Mouse (Mus musculus) layer of hippocampus, adult 9-10 months (tissue): Measurements from ENCODE around the gene Acox2.

Experiments
- DNase-seq: peaks from one replicate; pipeline ENCODE4 v3.0.0; 2022; ENCODE audit warnings: low spot score

Gene Acox2

GRCm38 (mm10) chr14:8249206-8249605 is 9.9 kb downstream of the Acox2 start:
- DNase-seq: no peak

- DNase-seq: no peak
Measured at GRCm38 (mm10) chr14:8246878-8247277, 12.3 kb downstream of the Acox2 start.

GRCm38 (mm10) chr14:8244211-8244611 is 14.9 kb downstream of the Acox2 start:
- no peak for DNase-seq

GRCm38 (mm10) chr14:8243136-8243888 is 15.8 kb downstream of the Acox2 start:
- no peak for DNase-seq

- DNase-seq: no peak
Measured at GRCm38 (mm10) chr14:8242388-8242920, 16.7 kb downstream of the Acox2 start.

- no peak for DNase-seq
Measured at GRCm38 (mm10) chr14:8241816-8242215, 17.3 kb downstream of the Acox2 start.

- no peak for DNase-seq
Measured at GRCm38 (mm10) chr14:8233252-8233651, 25.9 kb downstream of the Acox2 start.

GRCm38 (mm10) chr14:8232155-8232910 is 26.8 kb downstream of the Acox2 start:
- no peak for DNase-seq

GRCm38 (mm10) chr14:8229367-8230019 is 29.7 kb downstream of the Acox2 start:
- DNase-seq: no peak

GRCm38 (mm10) chr14:8224805-8225204 is 34.3 kb downstream of the Acox2 start:
- no peak for DNase-seq

GRCm38 (mm10) chr14:8223506-8224293 is 35.5 kb downstream of the Acox2 start:
- DNase-seq: no peak

GRCm38 (mm10) chr14:8222561-8222960 is 36.6 kb downstream of the Acox2 start:
- no peak for DNase-seq

- no peak for DNase-seq
Measured at GRCm38 (mm10) chr14:8220912-8221311, 38.2 kb downstream of the Acox2 start.

- no peak for DNase-seq
Measured at GRCm38 (mm10) chr14:8220306-8220705, 38.8 kb downstream of the Acox2 start.

- DNase-seq: no peak
Measured at GRCm38 (mm10) chr14:8219876-8220275, 39.3 kb downstream of the Acox2 start.

- no peak for DNase-seq
Measured at GRCm38 (mm10) chr14:8218730-8219380, 40.3 kb downstream of the Acox2 start.

GRCm38 (mm10) chr14:8218238-8218637 is 40.9 kb downstream of the Acox2 start:
- no peak for DNase-seq

- no peak for DNase-seq
Measured at GRCm38 (mm10) chr14:8216100-8216499, 43.1 kb downstream of the Acox2 start.

- no peak for DNase-seq
Measured at GRCm38 (mm10) chr14:8215208-8215778, 43.9 kb downstream of the Acox2 start.

- no peak for DNase-seq
Measured at GRCm38 (mm10) chr14:8214299-8215207, 44.6 kb downstream of the Acox2 start.
